Mouse (Mus musculus): ENCODE results near the gene Usp39.

DNA sequence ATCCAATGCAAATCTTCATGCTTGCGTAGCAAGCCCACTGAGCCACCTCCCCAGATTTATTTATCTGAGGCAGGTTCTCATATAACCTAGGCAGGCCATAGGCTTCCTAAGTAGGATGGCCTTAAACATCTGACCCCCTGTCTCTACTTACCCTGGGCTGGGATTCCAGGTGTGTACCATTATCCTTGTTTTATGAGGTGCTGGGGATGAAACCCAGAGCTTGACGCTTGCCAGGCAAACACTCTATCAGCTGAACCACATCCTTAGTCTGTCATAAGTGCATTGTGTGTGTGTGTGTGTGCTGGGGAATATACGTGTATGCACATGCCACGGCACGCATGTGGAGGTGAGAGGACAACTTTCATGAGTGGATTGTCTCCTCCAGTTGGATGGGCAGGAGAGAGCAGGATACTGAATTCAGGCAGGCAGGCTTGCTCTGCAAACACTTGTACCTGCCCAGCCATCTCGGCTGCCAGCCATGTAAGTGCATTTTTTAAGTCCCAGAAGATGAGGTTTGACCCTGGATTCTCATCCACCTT, 43.9 kb upstream of the Usp39 start:
- TF ChIP-seq CTCF (IDR thresholded peaks at IDR 0.05; ENCODE audit: control insufficient read depth, insufficient read depth, low read length) (no peak), POLR2A (IDR thresholded peaks at IDR 0.05; ENCODE audit: borderline replicate concordance, control insufficient read depth, low read depth, low read length) (no peak)

Data from bone marrow, adult 2 months (tissue).